Mouse (Mus musculus): ENCODE measurements at regions not wholly inside any gene's neighbourhood (a gene's known extent, or its start where the extent isn't known, plus 50 kb on each side); places are given as distances from the start of the nearest gene placed in this dataset.
A peak's percentile ranks its signal among the peaks of the same experiment; 100 is the strongest.

DNA sequence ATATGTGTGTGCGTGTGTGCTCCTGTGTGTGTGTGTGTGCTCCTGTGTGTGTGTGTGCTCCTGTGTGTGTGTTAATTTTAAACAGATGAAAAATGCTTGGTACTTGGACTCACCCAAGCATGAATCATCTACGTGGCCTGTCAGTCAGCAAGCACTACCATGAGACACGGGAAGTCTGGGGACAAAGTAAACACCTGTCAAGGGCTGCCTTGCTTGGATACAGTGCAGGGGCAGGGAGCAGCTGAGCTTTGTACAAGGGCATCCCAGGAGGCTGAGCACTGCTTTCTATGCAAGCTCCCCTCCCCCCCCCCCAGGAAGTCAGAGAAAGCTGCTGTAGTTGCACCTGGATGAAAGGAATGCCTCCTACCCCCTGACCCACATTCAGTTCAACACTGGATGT, 173.8 kb upstream of the Gcfc2 start:
- ATAC-seq (ENCODE audit: insufficient number of reproducible peaks, insufficient read depth, low FRiP score, low TSS enrichment) = 0 out of 2 replicates have a peak, but pooled peaks have one; percentile 80
- H3K9ac ChIP-seq = no peak overlapping the region

GRCm38 (mm10) chr6:81751631-81752030, 171.8 kb upstream of the Gcfc2 start:
- H3K9ac ChIP-seq = no peak overlapping the region
- no peak for ATAC-seq (ENCODE audit: insufficient number of reproducible peaks, insufficient read depth, low FRiP score, low TSS enrichment)
- H3K4me1 ChIP-seq = no peaks in the 10 kb centered on the region
- 90% methylated on average over 5 of the region's 5 CpGs for WGBS
- no peaks in the 10 kb centered on the region for H3K27me3 ChIP-seq
- H3K9me3 ChIP-seq = no peaks in the 10 kb centered on the region
- H3K4me3 ChIP-seq = no peak overlapping the region
- no peaks in the 10 kb centered on the region for H3K36me3 ChIP-seq
- H3K27ac ChIP-seq = no peak overlapping the region
- H3K4me2 ChIP-seq (replicated peaks) = no peak overlapping the region

More for the DNA sequence above, 173.8 kb upstream of the Gcfc2 start:
- Histone ChIP-seq H3K4me3 (no peak overlapping the region), H3K4me1 (no peaks in the 10 kb centered on the region), H3K36me3 (no peaks in the 10 kb centered on the region), H3K27ac (no peak overlapping the region), H3K4me2 (replicated peaks) (no peak overlapping the region), H3K9me3 (no peaks in the 10 kb centered on the region), H3K27me3 (no peaks in the 10 kb centered on the region)
- 58% methylated on average over 3 of the region's 3 CpGs for WGBS

DNA sequence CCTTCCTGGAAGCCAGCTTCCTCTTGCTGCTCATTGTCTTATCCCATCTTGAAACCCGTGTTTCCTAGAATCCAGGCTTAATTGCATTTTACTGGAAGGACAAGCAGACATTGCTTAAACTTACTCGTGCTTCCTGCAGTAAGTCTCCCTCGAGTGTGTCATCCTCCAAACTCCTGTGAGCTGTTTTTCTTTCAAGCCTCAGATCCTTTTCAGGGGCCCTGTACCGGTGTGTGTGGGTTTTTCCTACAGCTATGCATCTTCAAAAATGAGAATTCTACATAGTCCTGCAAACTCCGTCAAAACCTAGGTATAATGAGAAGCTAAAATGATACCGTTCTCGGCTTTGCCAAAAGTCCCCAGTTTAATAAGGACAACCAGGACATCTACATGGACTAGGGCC, 167.2 kb upstream of the Gcfc2 start:
- Histone ChIP-seq H3K9me3 (no peaks in the 10 kb centered on the region), H3K4me3 (no peak overlapping the region), H3K36me3 (no peaks in the 10 kb centered on the region), H3K27ac (no peak overlapping the region), H3K27me3 (no peaks in the 10 kb centered on the region), H3K4me1 (no peaks in the 10 kb centered on the region), H3K4me2 (replicated peaks) (no peak overlapping the region), H3K9ac (no peak overlapping the region)
- 76% methylated on average over 7 of the region's 7 CpGs for WGBS
- ATAC-seq (ENCODE audit: insufficient number of reproducible peaks, insufficient read depth, low FRiP score, low TSS enrichment) = no peak

DNA sequence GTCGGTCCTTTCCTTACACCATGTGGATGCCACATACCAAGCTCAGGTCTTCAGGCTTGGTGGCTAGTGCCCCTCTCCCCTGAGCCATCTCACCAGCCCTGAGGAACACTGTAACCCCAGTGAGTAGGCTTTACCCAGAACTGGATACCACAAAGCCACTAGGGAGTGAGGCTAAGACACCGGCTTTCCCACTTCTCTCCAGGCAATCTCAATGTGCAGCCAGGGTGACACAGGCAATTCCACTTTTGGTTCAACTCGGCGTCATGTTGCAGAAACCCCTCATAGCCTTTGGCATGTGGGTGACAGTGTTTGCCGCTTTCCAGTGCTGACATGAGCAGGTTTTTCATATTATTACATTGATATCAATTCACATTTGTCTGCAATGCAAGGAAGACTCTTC, 164.6 kb upstream of the Gcfc2 start:
- Histone ChIP-seq H3K27me3 (no peaks in the 10 kb centered on the region), H3K9me3 (no peaks in the 10 kb centered on the region), H3K36me3 (no peaks in the 10 kb centered on the region), H3K27ac (no peak overlapping the region), H3K4me2 (replicated peaks) (no peak overlapping the region), H3K9ac (no peak overlapping the region), H3K4me1 (no peaks in the 10 kb centered on the region), H3K4me3 (no peak overlapping the region)
- 85% methylated on average over 5 of the region's 5 CpGs for WGBS
- ATAC-seq (ENCODE audit: insufficient number of reproducible peaks, insufficient read depth, low FRiP score, low TSS enrichment) = no peak

GRCm38 (mm10) chr6:81760181-81760580, 163.3 kb upstream of the Gcfc2 start:
- Histone ChIP-seq H3K9me3 (no peaks in the 10 kb centered on the region), H3K27ac (no peak overlapping the region), H3K4me2 (replicated peaks) (no peak overlapping the region), H3K4me1 (no peaks in the 10 kb centered on the region), H3K9ac (no peak overlapping the region), H3K4me3 (no peak overlapping the region), H3K27me3 (no peaks in the 10 kb centered on the region), H3K36me3 (no peaks in the 10 kb centered on the region)
- ATAC-seq (ENCODE audit: insufficient number of reproducible peaks, insufficient read depth, low FRiP score, low TSS enrichment) = no peak
- 86% methylated on average over 2 of the region's 2 CpGs for WGBS

- no peak overlapping the region for H3K9ac ChIP-seq
- 93% methylated on average over 7 of the region's 7 CpGs for WGBS
These were observed 157.6 kb upstream of the Gcfc2 start for GRCm38 (mm10) chr6:81765831-81766230.

GRCm38 (mm10) chr6:81766800-81767199, 156.7 kb upstream of the Gcfc2 start:
- 89% methylated on average over 4 of the region's 4 CpGs for WGBS
- Histone ChIP-seq H3K9me3 (no peaks in the 10 kb centered on the region), H3K27me3 (no peaks in the 10 kb centered on the region), H3K4me1 (no peaks in the 10 kb centered on the region), H3K4me3 (no peak overlapping the region), H3K27ac (no peak overlapping the region), H3K36me3 (no peaks in the 10 kb centered on the region), H3K9ac (no peak overlapping the region), H3K4me2 (replicated peaks) (no peak overlapping the region)
- no peak for ATAC-seq (ENCODE audit: insufficient number of reproducible peaks, insufficient read depth, low FRiP score, low TSS enrichment)

More at GRCm38 (mm10) chr6:81765831-81766230, 157.6 kb upstream of the Gcfc2 start:
- H3K4me1 ChIP-seq = no peaks in the 10 kb centered on the region
- H3K4me2 ChIP-seq (replicated peaks) = no peak overlapping the region
- no peaks in the 10 kb centered on the region for H3K36me3 ChIP-seq
- ATAC-seq (ENCODE audit: insufficient number of reproducible peaks, insufficient read depth, low FRiP score, low TSS enrichment) = no peak
- no peaks in the 10 kb centered on the region for H3K9me3 ChIP-seq
- H3K27me3 ChIP-seq = no peaks in the 10 kb centered on the region
- H3K4me3 ChIP-seq = no peak overlapping the region
- H3K27ac ChIP-seq = no peak overlapping the region

DNA sequence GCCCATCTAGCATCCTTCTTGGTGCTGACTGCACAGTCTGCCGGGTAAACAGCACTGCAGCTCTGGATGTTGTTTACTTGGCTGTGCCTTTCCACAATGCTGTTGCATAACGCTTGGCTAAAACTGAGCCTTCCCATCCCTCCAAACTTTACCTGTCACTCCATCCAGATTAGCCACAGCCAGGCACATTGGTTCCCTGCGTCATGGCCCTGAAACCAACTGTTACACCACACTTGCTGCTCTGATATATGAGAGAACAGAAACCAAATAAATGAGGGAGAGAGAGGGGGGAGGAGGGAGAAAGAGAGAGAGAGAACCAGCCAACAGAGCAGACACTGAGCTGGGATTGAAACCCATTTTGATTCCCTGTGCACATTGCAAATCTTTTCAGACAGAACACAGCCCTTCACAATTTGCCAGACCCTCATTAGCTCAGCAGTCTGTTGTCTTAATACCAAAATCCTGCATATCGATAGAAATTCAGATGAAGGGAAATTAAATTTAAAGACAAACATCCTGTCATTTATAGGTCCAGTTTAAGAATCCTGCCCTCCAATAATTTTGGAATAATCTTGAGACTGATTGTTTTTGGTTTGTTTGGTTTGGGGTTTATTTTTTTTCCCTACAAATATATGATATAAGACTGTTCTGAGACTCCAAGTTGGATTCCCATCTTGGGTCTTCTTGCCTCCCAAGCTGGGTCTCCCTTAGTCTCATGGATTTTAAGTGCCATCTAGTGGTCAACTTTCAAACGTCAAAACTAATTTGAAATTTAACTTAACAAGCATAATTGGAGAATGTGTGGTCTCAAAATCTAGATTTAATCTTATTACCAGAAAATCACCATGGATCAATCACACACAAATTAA, 154.6 kb upstream of the Gcfc2 start:
- 57% methylated on average over 5 of the region's 5 CpGs for WGBS
- Histone ChIP-seq H3K4me2 (replicated peaks) (no peak overlapping the region), H3K27ac (no peak overlapping the region), H3K9ac (no peak overlapping the region), H3K36me3 (no peaks in the 10 kb centered on the region), H3K4me3 (no peak overlapping the region), H3K4me1 (no peaks in the 10 kb centered on the region), H3K27me3 (no peaks in the 10 kb centered on the region), H3K9me3 (no peaks in the 10 kb centered on the region)
- ATAC-seq (ENCODE audit: insufficient number of reproducible peaks, insufficient read depth, low FRiP score, low TSS enrichment) = no peak

GRCm38 (mm10) chr6:81770301-81770700, 153.2 kb upstream of the Gcfc2 start:
- Histone ChIP-seq H3K4me1 (no peaks in the 10 kb centered on the region), H3K4me3 (no peak overlapping the region), H3K9me3 (no peaks in the 10 kb centered on the region), H3K27me3 (no peaks in the 10 kb centered on the region), H3K9ac (no peak overlapping the region), H3K36me3 (no peaks in the 10 kb centered on the region), H3K4me2 (replicated peaks) (no peak overlapping the region), H3K27ac (no peak overlapping the region)
- 82% methylated on average over 3 of the region's 3 CpGs for whole genome bisulfite sequencing
- ATAC-seq (ENCODE audit: insufficient number of reproducible peaks, insufficient read depth, low FRiP score, low TSS enrichment) = no peak

DNA sequence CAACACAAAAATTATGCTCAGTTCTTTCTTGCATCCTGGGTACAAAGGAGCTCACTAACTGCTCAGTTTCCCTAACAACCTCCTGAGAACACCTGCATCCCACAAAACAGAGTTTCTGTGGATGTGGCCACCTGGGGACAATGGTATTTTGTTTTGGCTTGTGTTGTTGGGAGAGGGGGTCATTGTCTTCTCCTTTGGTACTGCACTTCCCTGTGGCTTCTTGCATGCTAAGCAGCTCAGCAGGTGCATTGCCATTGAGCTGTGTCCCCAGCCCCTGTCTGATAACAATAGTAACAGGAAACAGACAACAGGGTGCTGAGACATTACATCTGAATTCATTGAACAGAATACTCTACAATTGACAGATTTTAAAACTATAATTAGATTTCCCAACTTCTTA, 151.6 kb upstream of the Gcfc2 start:
- H3K4me2 ChIP-seq (replicated peaks) = no peak overlapping the region
- H3K27me3 ChIP-seq = no peaks in the 10 kb centered on the region
- no peaks in the 10 kb centered on the region for H3K36me3 ChIP-seq
- ATAC-seq (ENCODE audit: insufficient number of reproducible peaks, insufficient read depth, low FRiP score, low TSS enrichment) = no peak
- no peaks in the 10 kb centered on the region for H3K9me3 ChIP-seq
- H3K9ac ChIP-seq = no peak overlapping the region
- no peak overlapping the region for H3K4me3 ChIP-seq
- no peak overlapping the region for H3K27ac ChIP-seq
- H3K4me1 ChIP-seq = no peaks in the 10 kb centered on the region

GRCm38 (mm10) chr6:81782131-81782530, 141.3 kb upstream of the Gcfc2 start:
- no peak overlapping the region for H3K9ac ChIP-seq
- H3K4me1 ChIP-seq = no peaks in the 10 kb centered on the region
- ATAC-seq (ENCODE audit: insufficient number of reproducible peaks, insufficient read depth, low FRiP score, low TSS enrichment) = no peak
- no peak overlapping the region for H3K27ac ChIP-seq
- no peak overlapping the region for H3K4me3 ChIP-seq
- no peaks in the 10 kb centered on the region for H3K27me3 ChIP-seq
- H3K4me2 ChIP-seq (replicated peaks) = no peak overlapping the region
- H3K36me3 ChIP-seq = no peaks in the 10 kb centered on the region
- no peaks in the 10 kb centered on the region for H3K9me3 ChIP-seq
- WGBS = 91% methylated on average over 5 of the region's 5 CpGs

DNA sequence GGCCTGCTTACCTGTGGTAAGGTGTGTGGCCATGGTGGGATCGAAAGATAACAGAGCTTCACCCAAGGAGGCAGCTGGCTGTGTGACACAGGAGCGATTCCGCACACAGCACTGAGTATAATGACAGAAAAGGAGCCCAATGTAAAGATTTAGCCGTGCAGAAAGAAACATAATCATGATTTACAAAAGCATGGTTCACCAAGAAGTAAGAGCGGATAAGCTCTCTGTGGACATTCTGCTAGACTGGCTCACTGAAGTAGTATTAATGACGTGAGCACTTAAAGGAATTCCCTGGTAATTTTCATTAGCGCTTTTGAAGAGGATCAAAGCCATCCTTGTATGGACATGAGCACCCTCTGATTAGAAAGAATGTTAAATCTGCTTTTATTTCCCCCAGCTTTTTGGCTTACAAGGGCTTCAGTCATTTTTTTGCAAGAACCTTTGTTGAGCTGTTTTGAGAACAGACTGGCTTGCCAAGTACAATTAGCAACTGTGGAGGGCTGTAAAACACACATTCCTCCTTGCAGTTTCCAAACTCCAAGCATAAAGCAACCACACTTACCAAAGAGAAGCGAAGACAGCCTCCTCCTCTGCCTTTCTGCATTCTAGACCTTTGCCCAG, 140.5 kb upstream of the Gcfc2 start:
- H3K36me3 ChIP-seq = no peaks in the 10 kb centered on the region
- H3K27ac ChIP-seq = no peak overlapping the region
- ATAC-seq (ENCODE audit: insufficient number of reproducible peaks, insufficient read depth, low FRiP score, low TSS enrichment) = no peak
- no peak overlapping the region for H3K4me3 ChIP-seq
- 76% methylated on average over 8 of the region's 8 CpGs for WGBS
- H3K9ac ChIP-seq = no peak overlapping the region
- H3K27me3 ChIP-seq = no peaks in the 10 kb centered on the region
- no peaks in the 10 kb centered on the region for H3K9me3 ChIP-seq
- H3K4me2 ChIP-seq (replicated peaks) = no peak overlapping the region
- no peaks in the 10 kb centered on the region for H3K4me1 ChIP-seq

Data from embryonic facial prominence, embryonic 12.5 days (tissue).